Mouse (Mus musculus): Measurements from ENCODE around the gene Tspyl3.

Gene Tspyl3

DNA sequence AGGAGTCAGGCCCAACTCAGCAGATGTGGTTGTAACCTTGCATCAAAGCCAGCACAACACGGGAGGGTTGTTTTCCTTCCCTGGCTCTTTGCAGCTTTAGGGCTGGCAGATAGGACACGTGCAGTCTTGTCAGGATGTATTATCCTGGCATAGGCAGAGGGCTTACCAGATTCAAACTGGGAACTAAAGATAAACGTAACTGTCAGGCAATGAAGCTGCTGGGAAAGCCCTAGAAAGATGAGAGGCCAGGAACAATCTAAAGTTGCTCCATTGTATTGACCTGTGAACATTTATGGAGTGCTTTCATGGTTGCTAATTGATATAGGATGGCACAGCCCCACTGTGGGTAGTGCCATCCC is 333 bp upstream of the Tspyl3 start:
- no peak for DNase-seq

DNA sequence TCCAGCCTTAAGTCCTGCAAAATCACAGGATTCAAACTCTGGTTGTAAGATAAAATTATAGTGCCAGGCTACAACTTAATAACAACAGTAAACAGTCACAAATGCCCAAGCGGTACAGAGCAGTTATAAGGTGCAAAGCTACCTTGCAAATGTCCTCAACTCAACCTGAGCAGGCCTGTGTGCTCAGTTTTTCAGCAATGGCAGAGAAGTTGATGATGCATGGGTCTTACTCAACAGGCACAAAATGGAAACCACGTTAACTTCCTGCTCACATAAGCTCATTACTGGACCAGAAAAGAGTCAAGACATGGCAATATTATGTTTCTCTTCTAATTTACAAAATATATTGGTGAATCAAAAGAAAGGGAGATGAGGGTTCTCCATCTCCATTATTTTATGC is 2.7 kb downstream of the Tspyl3 start:
- DNase-seq, result no peak

DNA sequence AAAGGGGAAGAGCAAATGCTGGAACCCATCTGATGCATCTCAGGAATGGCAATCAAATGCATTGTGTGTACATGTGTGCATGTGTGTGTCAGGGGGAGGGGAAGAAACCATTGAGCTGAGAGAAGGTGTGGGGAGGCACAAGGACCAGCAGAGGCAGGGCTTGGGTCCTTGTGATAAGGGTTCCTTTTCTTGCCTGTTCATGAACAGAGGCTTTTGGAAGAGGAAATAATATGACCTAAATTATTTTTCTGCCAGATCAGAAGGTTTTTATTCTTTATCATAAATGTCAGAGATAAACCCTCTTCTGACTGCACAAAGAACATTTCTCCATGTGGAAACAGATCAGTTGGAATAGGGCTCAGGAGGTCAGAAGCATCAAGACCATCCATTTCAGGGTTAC is 3.1 kb downstream of the Tspyl3 start:
- no peak for DNase-seq

DNA sequence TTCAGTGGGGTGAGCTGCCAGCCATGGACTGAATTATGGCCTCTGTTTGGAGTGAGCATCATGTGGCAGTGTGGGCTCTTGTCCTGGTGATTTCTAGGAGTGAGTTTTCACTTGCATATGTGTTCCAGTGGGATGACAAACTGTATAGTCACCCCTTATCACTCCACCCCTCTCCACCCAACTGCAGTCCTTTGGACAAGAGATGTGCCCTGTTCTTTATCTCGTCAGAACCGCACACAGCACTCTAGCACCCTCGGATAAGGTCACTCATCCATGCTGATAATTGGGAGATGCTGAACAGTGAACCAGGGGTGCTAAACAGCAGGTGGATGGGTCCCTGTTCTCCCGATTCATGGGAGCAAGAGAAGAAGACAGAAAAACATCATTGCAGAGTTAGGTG is 3.6 kb downstream of the Tspyl3 start:
- DNase-seq, result no peak

DNA sequence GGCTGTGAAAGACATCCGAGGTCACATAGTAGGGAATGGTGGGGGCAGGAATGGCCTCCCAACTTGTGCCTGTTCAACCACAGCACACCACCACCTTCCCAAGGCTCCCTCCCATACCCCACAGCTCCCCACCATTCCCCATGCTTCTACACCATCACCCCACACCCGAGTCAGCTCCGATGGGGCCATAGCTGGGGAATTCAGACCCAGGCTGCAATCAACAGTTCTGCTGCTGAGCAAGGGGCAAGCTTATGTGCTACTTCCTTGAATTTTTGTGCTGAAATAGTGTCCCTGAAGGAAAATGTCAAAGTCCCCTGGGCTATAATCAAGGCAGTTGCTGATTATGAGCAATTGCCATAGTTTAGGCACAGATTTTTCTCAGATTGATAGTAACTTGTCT is 6.7 kb downstream of the Tspyl3 start:
- no peak for DNase-seq

DNA sequence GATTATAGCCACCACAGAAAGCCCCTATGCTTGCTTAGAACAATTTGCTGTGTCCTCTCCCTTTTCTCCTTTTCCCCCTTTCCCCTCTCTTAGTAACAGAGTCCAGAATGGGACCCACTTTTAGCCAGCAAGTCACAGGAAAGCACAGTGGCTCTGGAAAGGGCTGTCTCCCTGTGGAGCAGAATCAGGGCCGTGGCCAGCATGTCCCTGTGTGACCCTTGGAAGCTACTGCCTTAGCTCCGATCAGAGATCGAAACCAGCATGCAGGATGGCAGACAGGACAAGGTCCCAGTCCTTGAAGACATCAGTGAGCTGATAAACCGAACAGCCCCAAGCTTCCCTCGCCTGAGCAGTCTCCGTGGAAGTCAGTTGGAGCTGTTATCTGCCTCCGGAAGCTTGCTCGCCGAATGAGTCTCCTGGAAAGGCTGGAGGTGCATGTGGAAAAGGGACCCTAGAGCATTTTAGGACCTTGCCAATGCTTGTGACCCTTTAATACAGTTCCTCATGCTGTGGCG is 7.4 kb downstream of the Tspyl3 start:
- DNase-seq, result no peak

DNA sequence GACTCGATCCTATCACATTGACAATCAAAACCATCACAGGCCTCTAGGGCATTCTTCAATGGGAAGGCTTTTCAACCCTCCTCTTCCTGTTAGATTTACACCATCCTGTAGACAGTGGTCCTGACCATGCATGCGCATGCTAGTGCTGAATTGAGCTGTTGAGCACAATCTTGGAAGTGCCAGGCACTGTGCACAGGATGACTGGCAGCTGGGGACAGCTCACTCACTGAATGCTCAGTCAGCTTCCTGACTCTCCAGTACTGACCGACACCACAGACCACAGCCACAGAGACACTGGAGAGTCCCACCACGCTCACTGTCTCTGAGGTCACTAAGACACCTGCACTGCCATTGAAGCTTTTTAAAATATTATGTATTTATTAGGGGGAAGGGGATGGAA is 9.8 kb downstream of the Tspyl3 start:
- DNase-seq, result no peak

DNA sequence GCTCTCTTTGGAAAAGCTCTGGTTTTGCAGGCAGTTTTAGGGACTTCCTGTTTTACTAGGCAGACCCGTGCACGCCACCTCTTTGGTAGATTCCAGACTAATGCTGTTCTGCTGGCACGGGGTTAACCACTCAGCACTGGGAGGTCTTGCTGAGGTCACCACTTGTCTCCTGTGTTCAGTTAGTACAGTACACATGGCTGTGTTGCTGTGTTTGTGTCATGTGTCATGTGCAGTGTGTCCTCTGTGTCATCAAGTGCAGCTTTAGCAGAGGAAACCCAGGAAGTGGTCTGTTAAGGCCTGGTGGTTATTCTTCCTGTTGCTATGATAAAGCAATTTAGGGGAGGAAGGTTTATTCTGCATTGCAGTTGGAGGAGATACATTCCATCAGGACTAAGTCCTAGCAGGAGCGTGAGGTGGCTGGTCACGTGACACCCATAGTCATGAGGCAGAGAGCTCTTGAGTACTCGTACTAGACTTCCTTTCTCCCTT is 10.4 kb downstream of the Tspyl3 start:
- peak; percentile 37 for DNase-seq

DNA sequence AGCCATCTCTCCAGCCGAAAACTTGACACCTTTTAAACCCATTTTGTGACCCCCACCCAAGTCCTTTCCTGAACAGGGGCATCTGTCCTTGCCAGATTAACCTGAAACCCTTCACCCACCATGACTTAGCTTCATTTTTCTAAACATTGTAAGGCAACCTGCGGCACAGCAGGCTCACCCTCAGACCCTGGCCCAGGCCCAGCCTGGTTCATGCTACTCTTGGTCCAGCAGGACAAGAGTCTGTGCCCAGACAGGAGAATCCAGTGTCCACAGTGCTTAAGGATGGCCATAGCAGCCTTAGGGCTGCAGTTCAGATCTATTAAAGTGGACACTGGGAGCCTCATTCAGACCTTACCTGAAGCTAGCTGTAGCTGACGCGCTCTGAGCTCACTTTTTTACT is 11.9 kb downstream of the Tspyl3 start:
- no peak for DNase-seq

DNA sequence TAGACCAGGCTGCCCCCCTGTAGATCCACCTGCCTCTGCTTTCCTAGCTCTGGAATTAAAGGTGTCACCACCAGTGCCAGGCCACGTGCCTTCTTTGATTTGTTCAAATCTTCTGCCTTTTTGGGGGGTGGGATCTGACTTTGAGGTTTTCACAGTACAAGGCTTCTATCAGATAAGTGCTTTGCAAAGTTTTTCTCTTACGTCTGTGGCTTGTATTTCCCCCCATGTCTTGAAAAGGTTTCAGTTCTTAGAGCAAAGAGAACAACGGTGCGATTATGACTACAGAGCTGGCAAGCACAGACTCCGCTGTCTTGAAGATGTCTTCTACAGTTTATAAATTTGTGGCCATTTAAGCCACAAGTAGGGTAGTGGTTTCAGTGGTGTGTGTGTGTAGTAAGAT is 13.8 kb downstream of the Tspyl3 start:
- peak; percentile 34 for DNase-seq

DNA sequence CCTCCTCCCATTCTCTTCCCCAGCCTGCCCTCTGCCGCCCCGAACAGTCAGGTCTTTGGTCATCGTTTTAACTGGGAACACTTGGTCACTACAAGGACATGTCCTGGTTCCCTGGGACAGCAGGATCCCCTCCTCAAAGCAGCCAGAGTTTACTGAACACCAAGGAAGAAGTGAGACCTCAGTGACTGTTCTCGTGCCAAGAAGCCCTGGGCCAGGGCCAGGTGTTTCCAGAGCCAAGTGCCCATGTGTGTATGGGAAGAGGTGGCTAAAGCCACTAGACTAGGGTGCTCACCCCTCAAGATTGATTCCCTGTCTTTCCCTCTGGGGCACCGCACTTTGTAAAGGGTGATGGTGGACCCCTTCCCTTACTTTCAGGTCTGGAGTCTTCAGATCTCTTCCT is 16.0 kb downstream of the Tspyl3 start:
- DNase-seq, result no peak

DNA sequence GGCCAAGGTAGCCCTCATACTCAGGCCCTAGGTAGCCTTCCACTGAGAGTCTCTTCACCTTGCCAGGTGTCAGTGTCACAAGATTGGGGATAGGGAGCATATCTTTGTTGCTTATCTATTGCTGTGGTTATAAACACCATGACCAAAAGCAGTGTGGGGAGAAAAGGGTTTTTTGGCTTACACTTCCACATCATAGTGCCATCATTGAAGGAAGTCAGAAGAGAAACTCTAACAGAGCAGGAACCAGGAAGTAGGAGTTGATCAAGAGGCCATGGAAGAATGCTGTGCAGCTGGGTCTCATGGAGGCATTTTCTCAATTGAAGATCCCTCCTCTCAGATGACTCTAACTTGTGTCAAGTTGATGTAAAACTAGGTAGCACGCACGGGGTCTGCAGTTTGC is 17.1 kb downstream of the Tspyl3 start:
- DNase-seq, result no peak

DNA sequence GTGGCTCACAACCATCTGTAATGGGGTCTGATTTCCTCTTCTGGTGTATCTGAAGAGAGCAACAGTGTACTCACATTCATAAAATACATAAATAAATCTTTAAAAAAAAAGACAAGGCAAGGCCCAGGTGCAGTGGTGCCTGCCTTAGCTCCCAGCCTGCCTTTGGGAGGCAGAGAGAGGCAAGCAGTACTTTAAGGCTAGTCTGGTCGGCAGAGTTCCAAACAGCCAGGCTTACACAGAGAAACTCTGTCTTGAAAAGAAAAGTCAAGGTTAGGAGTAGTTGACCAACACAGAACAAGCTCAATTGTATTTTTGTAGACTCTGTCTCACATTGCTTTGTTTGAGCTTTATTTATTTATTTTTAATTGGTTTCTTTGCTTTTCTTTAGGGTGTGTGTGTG is 22.5 kb downstream of the Tspyl3 start:
- no peak for DNase-seq

DNA sequence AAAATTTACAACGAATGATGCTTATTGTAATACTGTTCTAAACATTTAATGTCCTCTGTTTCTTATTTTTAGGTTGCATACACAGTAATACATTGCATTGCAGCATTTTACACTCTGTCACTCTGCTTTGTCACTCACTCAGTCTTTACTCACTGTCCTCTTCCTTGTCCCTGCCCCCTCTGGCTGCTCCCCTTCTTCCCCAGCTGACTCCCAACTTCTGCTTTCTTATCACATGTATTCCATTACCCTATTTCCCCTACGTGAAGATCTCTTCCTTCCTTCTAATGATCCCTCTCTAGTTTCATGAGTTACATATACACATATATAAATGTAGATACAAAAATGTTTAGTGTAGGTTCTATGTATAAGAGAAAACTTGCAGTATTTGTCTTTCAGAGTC is 26.1 kb downstream of the Tspyl3 start:
- no peak for DNase-seq

DNA sequence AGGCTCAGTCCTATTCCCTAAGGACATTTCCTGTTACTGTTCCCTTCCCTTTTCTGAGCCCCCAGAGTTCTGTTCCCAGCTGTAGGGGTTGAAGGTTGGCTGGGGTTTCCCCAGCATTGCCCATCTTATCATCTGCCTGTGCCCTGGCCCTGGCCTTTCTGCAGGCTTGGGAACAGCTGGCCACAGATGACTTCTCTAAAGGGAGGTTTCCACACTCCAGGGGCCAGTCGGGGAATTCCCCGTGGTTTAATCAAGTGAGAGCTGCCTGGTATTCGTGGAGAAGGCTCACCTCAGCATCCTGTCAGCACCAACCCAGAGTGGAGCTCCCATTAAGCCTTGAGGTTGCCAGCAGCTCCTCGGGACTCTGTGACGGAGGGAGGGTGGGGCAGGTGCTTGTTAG is 26.8 kb downstream of the Tspyl3 start:
- no peak for DNase-seq

DNA sequence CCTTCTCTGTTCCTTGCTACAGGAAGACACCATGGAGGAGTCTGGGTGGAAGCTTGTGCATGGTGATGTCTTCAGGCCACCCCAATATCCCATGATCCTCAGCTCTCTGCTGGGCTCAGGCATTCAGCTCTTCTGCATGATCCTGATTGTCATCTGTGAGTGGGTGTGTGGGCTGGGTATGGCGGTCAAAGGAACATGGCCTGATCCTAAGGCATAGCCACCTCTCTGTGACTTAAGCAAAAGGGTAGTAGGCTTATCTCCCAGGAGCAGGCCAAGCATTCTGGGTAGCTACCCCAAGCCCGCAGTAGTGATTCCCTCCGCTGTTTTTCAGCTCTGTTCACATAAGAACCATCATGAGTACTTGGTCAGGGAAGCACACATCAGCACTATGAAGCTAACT is 31.0 kb downstream of the Tspyl3 start:
- DNase-seq, result no peak

DNA sequence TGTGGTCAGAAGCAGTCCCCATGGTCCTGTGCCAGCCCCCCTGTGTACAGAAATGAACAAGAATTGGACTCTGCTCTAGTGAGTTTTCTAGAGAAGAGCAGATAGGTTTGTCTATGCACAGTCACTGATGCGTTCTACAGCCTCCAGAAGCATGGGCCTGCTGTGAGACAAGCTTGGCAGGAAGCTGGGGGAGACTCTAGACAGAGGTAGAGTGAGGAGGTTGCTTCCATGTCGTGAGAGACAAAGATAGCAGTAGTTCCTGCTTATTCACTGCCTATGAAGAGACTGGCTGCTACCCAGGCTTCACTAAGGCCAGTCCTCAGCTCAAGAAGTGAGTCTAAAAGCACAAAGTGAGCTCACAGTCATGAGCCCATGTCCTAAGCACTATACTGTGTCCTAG is 34.0 kb downstream of the Tspyl3 start:
- DNase-seq, result no peak

DNA sequence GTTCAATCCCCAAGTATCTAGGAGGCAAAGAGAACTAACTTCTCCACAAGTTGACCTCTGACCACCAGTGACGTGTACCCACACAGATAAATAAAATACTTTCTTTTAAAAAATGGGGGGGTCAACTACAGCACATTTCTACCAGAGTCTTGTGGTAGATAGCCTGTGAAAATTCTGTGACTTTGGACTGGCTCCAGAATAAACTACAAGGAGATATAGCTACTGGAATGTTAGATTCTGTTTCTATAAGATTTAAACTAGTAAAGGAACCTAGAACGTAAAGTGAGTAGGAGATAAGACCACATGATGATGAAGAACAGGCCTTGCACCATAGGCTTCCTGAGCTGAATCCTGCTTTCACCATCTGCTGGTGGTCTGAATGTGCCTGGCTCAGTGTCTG is 37.4 kb downstream of the Tspyl3 start:
- no peak for DNase-seq

DNA sequence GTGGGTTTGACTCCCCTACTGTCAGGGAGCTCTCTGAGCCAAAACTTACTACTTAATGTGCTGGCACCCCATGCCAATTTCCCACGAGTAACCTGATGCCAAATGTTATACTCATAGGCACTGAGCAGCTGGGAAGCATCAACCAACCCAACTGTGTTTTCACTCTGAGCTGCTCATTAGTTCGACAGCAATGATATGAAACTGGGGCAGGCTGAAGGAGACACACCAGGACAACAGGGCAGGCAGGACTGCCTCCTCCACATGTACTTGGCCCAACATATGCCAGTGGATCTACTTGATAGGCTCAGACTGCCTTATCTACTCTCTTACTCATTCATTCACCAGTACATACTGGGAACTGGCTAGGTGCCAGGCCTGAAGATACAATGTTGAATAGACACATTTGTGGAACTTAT is 39.1 kb downstream of the Tspyl3 start:
- DNase-seq, result no peak

DNA sequence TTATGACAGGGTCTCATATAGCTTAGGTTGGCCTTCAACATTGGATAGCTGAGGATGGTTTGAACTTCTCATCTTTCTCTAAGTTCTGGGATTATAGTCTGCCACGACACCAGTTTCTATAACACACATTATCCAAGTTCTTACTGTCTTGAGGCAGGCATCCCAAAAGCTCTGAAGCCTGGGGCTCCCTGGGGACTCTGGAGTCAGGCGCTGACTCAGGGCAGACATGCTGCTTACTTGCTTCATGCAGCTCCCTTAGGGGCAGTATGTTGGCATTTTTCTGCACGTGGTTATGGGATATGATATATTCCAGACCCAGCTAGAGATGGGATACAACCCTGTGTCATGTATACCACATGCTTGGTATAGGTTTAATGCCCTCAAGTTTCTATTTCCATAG is 45.3 kb downstream of the Tspyl3 start:
- DNase-seq, result no peak

DNA sequence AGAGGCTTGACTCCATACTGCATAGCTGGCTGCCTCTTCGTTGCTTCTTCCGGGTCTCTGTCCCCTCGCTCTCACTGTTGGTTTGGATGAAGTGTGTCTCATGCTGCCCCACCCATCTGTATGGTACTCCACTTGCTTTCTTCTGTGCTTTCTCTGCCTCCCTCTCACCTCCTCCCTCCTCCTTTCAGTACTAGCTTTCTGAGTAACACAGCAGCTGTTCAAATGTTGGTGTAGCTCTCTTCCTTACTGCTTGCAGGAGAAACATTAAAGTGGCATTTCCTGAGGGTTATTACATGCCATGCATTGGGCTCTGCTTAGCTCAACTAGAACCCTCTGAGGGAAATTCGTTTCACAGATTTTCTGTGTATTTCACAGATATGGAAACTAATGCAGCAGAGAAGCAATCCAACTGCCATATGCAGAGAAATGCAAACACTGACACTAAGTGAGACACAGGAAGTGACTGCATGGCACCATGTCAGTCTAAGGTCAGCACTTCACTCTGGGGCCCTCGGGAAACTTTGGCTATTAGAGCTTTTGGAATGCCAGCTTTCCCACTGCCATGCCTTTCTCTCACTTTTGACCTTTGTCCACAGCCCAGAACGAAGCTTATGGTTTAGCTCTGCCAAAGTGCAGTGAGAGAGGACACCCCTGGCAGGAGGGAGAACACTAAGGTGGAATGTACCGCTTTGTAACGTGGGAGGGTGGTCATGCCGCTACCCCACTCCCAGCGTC is 45.9 kb downstream of the Tspyl3 start:
- DNase-seq, result no peak

DNA sequence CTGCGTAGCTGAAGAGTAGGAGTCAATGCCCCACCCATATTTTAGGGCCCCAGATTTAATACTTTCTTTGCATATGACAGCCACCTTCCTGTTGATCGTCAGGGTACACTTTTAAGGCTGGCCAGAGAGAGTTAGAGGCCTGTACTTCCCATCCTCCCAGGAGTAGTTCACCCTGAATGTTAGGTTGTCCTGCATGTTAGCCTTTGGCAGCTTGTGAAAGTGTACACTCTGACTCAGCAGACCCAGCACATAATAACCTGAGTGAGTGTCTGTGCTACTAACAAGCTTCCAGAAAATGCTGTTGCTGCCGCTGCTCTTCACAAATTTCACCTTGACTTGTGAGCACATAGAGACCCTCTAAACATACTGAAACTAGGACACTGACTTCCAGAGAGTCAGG is 48.1 kb downstream of the Tspyl3 start:
- no peak for DNase-seq

DNA sequence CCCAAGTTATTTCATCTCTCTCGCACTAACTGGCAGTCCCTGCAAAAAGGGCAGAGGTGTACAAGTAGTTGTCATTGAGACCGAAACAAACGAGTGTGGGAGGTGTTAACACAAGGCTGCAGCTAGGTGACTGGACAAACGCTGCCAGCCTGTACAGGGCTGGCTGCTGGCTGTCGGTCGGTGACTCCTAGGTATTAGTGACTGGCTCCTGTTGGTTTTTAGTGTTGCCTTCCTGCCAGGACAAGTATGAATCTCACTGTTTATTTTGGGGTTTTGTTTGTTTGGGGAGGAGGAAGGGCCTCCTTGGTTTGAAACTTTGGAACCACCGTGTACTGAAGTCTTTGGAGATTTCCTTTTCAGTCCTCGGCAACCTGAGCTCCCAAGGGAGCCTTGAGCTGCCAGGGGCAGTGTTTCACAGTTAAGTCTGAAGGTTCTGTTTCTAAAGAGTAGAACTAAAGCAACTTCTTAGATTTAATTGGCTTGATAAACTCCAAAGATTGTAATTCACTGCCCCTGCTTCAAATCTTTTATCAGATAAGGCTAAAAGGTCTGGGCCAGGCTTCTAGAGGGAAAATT is 49.2 kb downstream of the Tspyl3 start:
- no peak for DNase-seq

Data from thymus, postnatal 14 days (tissue).